Mouse (Mus musculus): Measurements from ENCODE around the gene Aox3. TPM values are rescaled to one million over a fixed set of nuclear protein-coding genes. Genes with fewer than 3 reads are reported as not detected.

Aox3 gene
- total RNA-seq, 2 experiments from 2014 or later = 0.16 to 0.31 TPM

GRCm38 (mm10) chr1:58107066-58107465 is 5.9 kb upstream of the Aox3 start:
- no peak for DNase-seq

GRCm38 (mm10) chr1:58110241-58110640 is 2.7 kb upstream of the Aox3 start:
- no peak for DNase-seq

- DNase-seq = no peak
Observed at GRCm38 (mm10) chr1:58111315-58111714, 1.6 kb upstream of the Aox3 start.

GRCm38 (mm10) chr1:58113441-58113840 is 511 bp downstream of the Aox3 start:
- no peak for DNase-seq

- DNase-seq = no peak
Observed at GRCm38 (mm10) chr1:58114021-58114560, 1.2 kb downstream of the Aox3 start.

- no peak for DNase-seq
Observed at GRCm38 (mm10) chr1:58114666-58115375, 1.9 kb downstream of the Aox3 start.

GRCm38 (mm10) chr1:58118231-58118630 is 5.3 kb downstream of the Aox3 start:
- no peak for DNase-seq

GRCm38 (mm10) chr1:58124901-58125300 is 12.0 kb downstream of the Aox3 start:
- no peak for DNase-seq

GRCm38 (mm10) chr1:58137891-58138290 is 25.0 kb downstream of the Aox3 start:
- no peak for DNase-seq

- DNase-seq = no peak
Observed at GRCm38 (mm10) chr1:58138986-58139385, 26.1 kb downstream of the Aox3 start.

- no peak for DNase-seq
Observed at GRCm38 (mm10) chr1:58140607-58141006, 27.7 kb downstream of the Aox3 start.

- DNase-seq = no peak
Observed at GRCm38 (mm10) chr1:58144384-58145069, 31.6 kb downstream of the Aox3 start.

- DNase-seq = no peak
Observed at GRCm38 (mm10) chr1:58146026-58146425, 33.1 kb downstream of the Aox3 start.

- DNase-seq = no peak
Observed at GRCm38 (mm10) chr1:58147776-58148175, 34.8 kb downstream of the Aox3 start.

- no peak for DNase-seq
Observed at GRCm38 (mm10) chr1:58152247-58152646, 39.3 kb downstream of the Aox3 start.

- no peak for DNase-seq
Observed at GRCm38 (mm10) chr1:58156747-58157146, 43.8 kb downstream of the Aox3 start.

- DNase-seq = no peak
Observed at GRCm38 (mm10) chr1:58169893-58170292, 57.0 kb downstream of the Aox3 start.

GRCm38 (mm10) chr1:58188514-58189175 is 75.7 kb downstream of the Aox3 start:
- no peak for DNase-seq

GRCm38 (mm10) chr1:58194317-58194716 is 81.4 kb downstream of the Aox3 start:
- DNase-seq = no peak

- DNase-seq = no peak
Observed at GRCm38 (mm10) chr1:58194988-58195387, 82.1 kb downstream of the Aox3 start.

- DNase-seq = no peak
Observed at GRCm38 (mm10) chr1:58195541-58195940, 82.6 kb downstream of the Aox3 start.

- DNase-seq = no peak
Observed at GRCm38 (mm10) chr1:58197023-58197422, 84.1 kb downstream of the Aox3 start.

- no peak for DNase-seq
Observed at GRCm38 (mm10) chr1:58198386-58198785, 85.5 kb downstream of the Aox3 start.

Measured in gastrocnemius, postnatal 25 days (tissue).